Mouse (Mus musculus) heart, postnatal 36 days (tissue): ENCODE measurements at regions not wholly inside any gene's neighbourhood (a gene's known extent, or its start where the extent isn't known, plus 50 kb on each side); places are given as distances from the start of the nearest gene placed in this dataset.

ENCODE experiments used
- DNase-seq, 2 experiments: peaks; one replicate each; pipeline ENCODE4 v3.0.0; 2021 to 2022
- intact Hi-C: fragments of 180-260 bp; cut with DNase I; formaldehyde crosslinking; loops from one replicate; pipeline ENCODE4 v1.15.1; 2025

DNA sequence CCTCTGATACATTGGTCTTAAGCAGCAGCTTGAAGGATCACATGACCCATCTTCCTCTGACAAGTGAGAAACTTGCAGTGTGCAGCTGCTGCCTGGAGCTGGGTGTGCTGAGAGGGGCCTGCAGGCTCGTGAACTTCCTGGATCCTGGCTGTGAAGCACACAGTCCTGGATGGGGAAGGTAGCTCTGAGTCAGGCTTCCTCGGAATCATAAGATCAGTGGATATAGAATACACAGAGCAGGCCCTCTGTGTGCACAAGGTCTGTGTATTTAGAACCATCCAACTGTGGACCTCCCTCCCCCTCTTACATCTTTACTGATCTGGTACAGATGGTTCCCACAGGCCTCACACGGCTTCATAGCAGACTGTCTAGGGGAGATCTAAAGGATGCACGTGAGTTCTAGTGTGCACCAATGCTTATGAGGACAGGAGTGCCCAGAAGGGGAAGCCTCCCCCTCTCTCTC, 143.1 kb upstream of the Gm26897 start:
- DNase-seq: no peak
- intact Hi-C loops: no loop called here

DNA sequence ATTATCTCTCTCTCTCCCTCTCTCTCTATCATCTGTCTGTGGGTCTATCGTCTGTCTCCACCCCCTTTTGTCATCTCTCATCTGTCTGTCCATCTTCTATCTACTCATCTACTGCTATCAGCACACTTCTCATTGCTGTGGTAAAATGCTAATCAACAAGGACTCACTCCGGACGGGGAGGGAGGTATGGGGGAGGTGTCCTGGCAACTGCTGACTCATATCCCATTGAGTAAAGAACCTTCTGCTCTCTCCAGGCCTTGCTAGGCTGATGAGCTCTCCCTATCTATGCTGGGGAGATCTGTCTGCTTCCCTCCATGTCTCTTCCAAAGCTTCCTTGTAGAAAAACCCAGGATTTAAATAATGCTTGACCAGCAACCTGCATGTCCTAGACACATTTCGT, 140.9 kb upstream of the Gm26897 start:
- intact Hi-C loops: no loop called here
- no peak for DNase-seq

DNA sequence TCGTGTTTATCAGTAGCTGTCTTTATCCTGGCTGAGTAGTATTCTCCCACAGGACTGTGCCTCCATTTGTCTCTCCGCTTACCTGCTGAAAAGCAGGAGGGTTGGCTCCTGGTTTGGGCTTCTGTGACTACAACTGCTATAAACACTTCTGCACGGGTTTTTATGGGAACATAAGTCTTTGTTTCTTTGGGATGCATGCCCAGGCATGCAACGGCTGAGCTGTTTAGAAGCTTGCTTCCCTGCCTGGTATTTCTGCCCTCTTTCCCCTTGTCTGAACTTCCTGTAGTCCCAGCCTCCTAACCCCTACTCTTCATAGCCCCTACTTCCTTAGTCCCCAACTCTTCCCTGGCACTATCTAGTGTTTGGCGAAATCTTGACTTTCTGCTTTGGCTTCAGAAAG, 139.6 kb upstream of the Gm26897 start:
- DNase-seq: no peak
- intact Hi-C loops: no loop called here

DNA sequence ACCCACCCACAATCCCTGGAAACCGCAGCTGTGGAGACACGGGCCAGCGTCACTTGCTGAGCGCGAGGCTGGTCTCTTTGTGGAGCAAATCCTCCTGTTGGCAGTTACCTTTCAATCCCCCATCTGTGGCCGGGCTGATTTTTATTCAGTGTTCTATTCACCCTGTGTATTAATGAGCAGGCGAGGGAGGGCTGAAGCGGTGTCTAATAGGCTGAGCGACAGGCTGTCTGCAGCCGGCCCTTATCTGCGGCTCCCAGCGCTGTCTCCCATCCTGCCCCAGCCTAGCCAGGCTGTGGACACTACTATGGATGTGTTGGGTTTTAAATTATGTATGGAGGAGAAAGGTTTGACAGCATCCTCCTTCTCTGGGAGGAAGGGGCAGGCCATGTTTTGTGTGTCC, 138.3 kb upstream of the Gm26897 start:
- no peak for DNase-seq
- intact Hi-C loops: no loop called here

DNA sequence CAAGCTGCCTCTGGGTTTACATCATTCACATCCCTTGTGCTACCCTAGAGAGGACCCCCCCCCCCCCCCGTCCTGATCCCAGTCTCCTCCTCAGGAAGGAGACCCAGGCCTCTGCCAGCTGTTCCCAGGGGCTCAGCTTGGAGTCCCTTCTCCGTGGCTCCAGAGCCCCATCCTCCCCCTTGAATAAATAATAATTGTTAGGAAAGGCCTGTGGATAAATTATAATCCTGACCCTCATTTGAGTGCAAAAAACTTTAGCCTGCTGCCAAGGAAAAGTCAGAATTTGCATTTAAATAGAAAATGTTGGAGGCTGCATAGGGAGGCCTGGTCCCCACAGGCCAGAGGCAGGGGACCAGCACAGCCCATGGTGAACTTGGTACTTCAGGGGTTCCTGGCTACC, 136.0 kb upstream of the Gm26897 start:
- intact Hi-C loops: no loop called here

DNA sequence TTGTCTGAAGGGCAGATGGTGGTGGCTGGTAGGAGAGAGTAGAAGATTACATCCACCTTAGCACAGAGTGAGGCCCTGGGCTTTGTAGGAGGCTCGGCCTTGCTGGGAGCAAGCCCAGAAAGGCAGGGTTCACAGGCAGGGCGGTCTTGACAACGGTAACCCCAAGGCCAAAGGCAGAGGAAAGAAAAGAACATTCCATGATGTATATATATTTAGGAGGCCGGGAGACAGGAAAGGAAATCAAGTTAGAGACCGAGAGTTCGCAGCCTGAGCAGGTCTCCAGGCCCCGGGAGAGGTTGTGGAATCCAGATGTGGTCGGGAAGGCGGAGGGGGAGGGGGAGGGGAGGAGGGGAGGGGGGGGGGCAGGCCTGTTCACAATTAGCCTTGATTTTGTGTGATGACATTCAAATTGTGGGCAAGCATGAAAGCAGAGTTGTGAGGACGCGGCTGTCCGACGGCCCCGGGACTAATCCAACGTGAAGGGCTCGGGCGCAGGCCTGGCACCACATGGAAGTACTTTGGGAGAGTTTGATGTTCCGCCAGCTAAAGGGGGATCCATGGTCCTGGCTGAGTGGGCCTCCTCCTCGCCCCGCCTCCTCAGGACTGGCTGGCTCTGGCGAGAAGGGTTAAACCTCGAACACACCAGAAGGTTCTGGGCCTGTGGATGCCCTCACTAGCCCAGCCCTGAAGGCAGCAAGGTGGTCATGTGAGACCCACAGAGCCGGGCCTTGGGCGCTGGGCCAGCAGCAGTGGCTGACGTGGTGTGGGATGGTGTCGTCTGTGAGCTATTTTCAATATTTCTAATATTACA, 131.8 kb upstream of the Gm26897 start:
- no peak for DNase-seq
- intact Hi-C loops: no loop called here

More for the DNA sequence above, 136.0 kb upstream of the Gm26897 start:
- DNase-seq: no peak

DNA sequence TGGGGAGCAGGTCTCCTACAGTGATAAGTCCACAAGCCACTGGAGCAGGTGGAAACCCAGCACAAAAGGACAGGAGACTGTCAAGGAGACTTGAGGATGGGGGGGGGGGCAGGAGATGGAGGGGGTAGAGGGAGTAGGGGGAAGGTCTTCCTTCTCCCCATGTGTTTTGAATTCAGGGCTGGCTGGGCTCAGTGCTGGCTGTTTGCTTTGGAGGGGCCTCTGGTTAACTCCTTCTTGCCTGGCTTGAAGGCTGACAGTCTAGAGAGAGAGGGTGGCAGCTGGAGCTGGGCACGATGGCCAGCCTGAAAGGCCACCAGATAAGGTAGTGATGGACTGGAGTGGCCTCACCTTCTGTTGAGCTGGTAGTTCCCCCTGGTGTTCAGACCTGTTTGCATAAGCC, 120.0 kb upstream of the Gm26897 start:
- intact Hi-C loops: no loop called here
- DNase-seq: no peak

DNA sequence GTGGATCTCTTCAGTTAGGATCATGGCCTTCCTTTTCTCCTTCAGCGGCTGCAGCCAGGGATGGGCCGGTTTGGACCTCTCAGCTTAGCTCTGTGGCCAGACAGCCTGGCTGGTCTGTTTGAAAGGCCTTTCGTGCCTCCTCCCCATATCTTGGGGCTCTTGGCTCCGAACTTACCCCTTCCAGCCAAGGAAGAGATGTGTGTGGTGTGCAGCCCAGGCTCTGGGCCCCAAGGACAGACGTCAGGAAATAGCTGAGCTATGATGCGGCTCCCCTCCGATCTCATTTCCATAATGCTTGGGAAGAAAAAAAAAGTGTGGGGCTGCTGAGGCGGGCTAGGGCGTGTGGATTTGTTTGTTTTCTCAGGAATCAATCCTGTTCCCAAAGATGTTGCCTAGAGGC, 113.8 kb upstream of the Gm26897 start:
- DNase-seq: peak; percentile 69
- intact Hi-C loops: loop anchor here (2.0 to 10.0 kb wide), 4 partner anchors 57 to 395 kb away; no protein-coding TSS in a partner anchor

DNA sequence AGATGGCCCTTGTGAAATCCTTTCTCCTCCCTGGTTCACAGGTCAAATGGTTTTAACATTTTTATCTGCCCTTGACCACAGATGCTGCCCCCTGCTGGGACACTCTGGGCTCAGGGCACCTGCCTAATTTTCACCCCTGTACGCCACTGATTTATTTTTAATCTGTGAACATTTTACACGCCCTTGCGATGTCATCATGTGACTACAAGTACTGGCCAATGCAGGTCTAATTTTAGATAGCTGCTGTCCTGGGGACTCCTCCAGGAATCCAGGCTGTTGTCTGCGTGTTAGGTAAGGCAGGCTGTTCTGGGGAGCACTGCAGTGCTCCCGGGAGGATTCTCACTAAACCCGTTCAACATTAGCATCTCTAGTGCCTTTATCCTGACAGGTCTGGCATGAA, 113.1 kb upstream of the Gm26897 start:
- DNase-seq: peak; percentile 59 to 60
- intact Hi-C loops: loop anchor here (5.0 to 10.0 kb wide), 2 partner anchors 57 to 394 kb away; no protein-coding TSS in a partner anchor

DNA sequence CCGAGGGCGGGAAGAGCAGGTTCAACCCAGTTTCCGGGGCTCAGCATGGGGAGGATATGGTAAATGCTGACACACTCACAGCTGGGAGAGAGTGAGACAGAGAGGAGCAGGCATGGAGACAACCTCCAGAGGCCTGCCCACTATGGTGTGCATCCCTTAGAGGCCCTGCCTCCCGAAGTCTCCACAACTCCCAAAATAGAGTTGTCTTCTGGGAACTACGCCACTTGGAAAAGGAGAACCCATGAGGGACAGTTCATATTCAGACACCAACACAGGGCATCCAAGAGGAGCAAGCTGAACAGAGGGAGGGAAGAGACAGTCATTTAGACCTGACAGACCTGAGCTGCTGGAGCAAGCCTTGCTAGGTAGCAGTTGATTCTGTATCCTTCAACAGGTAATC, 111.2 kb upstream of the Gm26897 start:
- intact Hi-C loops: loop anchor here (5.0 to 10.0 kb wide), 2 partner anchors 55 to 392 kb away; no protein-coding TSS in a partner anchor
- DNase-seq: peak in 1 of 2 experiments; percentile 32

DNA sequence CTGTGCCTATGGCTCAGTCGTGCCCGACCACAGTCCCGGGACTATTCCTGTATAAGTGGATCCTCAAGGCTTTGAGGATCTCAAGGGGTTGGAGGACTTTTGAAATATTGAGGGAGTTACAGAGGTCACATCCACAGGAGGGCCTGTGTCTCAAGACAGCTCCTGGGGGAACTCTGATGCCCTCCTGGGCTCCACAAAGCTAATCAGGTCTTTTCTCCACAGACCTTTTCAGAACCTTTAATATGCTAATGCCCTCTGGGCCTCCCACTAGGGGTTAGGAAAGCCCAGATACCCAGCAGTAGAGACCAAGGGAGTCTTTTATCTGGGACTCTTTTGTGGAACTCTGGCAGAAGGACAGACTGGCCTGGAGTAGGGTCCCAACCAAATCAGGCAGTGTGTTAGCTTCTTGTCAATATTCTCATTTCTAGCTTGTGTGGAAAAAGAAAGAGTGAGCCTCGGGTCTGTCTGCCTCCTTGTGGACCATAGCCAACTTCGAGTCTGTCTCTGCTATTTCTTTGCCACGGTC, 107.4 kb upstream of the Gm26897 start:
- intact Hi-C loops: loop anchor here (10.0 kb wide), 1 partner anchor 388 kb away; no protein-coding TSS in a partner anchor

DNA sequence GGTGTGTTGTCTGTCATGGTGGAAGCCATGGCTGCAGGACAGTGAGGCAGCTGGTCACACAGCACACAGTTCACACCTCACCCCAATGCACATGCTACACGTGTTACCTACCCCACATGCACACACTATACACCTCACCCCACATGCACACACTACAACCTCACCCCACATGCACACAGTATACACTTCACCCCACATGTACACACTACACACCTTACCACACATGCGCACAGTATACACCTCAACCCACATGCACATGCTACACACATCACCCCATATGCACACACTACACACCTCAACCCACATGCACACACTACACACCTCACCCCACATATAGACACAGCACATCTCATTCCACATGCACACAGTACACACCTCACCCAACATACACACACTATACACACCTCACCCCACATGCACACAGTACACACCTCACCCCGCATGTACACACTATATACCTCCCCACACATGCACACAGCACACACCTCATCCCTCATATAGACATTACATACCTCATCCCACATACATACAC, 103.3 kb upstream of the Gm26897 start:
- intact Hi-C loops: no loop called here
- no peak for DNase-seq

More for the DNA sequence above, 107.4 kb upstream of the Gm26897 start:
- no peak for DNase-seq

DNA sequence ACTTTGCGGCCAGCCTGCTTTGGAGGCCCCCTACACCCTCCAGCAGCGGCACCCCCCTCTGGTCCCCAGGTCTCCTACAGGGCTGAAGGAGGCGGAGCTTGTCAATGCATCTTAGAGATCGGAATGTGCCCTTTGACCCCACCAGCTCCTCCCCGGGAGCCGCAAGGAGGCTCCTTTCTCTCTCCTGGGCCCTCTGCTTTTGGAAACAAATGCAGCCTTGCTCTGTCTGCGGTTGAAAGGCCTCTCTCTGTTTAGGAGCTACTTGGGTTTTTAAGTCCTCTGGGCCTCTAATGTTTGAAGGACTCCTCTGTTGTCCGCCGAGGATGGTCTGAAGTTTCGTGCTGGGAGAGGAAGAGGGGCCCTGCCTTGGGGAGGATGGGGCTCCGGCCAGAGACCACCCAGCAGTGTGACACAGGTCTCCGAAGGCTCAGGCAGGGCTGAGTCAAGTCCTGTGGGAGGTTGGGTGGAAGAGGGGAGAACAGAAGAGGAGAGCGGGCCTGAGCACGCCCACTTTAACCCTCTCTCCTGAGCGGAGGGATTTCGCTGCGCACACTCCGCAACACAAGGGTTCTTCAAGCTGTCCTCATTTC, 102.1 kb upstream of the Gm26897 start:
- no peak for DNase-seq
- intact Hi-C loops: no loop called here

DNA sequence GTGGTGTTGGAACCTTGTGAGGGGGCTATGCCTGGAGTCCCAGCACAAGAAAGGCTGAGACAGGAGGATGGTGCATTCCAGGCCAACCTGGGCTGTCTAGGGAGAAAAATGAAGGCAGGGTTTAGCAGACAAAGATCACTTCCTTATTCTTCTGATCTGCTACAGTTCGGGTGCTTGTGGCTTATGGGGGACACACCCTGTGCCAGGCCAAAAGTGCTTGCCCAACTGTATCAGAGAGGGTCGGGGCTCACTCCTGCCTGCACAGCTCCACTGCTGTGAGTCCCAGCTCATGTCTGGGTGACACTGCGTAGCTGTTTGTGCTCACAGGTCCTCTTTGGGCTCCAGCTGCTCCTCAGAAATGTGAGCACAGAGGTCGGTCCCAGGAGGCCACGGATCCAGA, 98.6 kb upstream of the Gm26897 start:
- DNase-seq: no peak
- intact Hi-C loops: no loop called here

DNA sequence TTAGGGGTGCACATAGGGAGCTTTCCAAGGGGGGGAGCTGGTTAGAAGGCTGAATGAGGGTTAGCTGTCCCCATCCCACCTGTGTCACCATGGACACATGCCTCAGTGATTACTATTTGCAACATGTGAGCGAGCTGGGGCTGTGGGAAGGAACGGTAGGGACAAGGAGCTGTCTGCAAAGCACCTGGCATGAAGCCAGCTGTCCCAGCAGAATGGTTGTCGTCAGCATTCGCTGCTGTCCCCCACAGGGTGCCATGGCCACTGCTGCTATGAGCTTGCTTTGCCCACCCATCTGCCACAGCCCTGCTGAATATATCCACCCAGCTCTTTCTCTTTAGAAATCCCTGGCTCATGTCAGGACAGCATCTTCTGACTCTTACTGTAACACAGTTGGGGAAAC, 96.8 kb upstream of the Gm26897 start:
- intact Hi-C loops: no loop called here
- DNase-seq: no peak

DNA sequence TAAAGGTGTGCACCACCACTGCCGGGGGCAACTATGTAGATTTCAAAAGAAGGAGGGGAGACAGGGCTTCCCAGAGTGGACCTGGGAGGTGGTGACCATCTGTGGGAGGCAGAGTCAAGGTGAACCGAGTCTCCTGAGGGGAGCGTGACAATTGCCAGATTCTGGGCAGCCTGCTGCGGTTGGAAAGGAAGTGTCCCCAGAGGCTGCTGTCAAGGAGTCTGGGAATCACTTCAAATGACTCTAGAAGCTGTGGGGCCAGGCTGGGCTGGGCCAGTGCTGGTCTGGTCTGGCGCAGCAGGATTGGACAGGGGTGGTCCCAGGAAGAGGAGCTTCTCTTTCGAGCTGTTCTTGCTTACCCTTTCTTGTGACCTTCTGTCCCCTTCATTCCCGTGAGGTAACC, 95.4 kb upstream of the Gm26897 start:
- intact Hi-C loops: no loop called here
- DNase-seq: no peak

DNA sequence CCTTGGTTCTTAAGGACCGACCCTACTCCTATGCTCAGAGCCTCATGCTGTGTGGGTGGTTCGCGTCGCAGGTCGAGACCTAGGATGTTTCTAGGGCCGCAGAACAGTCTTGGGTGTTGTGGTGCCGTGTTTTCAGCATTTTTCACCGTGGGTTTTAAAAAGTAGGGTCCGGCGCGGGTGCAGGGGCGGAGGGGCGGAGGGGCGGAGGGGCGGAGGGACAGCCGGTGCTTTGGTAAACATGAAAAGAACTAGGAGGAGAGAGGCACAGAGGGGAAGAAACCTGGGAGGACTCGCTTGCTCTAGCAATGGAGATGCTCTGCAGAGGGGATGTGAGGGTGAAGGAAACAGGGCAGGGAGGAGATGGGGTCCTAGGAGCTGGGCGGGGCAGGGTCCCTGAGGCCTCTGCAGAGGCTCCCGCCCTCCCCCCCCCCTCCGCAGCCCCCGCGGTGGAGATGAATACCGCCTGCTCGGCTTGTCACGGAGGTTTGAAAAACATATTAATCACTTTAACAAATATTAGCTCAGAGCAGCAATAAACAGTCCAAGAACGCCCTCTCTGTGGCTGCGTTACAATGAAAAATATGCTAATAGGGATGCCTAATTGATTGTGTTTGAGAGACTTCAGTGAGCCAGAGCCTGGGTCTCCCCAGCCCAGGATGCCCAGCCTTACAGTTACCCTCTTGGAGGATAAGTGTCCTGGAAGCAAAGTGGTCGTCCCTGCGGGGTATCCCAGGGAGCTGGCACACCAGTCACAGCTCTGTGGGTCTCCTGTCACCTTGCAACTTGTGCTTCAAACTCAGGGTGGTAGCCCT, 94.0 kb upstream of the Gm26897 start:
- intact Hi-C loops: no loop called here
- no peak for DNase-seq

DNA sequence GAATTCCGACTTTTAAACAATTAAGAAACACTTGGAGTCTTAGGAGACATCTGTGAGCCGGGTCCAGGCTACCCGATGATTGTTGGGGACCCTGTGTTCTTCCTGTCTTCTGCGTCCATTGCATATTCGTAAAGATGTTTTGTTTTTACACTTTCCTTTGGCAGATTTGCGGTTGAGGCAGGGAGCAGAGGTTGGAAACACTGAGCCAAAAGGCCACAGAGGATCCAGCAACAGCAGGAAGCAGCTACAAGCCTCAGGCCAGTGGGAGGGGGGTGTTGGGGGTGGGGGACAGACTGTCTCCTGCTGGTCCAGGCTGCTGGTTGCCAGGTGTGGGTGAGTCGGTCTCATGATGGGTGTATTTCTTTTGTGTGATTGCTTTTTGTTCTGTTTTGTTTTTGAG, 92.7 kb upstream of the Gm26897 start:
- intact Hi-C loops: no loop called here
- no peak for DNase-seq

DNA sequence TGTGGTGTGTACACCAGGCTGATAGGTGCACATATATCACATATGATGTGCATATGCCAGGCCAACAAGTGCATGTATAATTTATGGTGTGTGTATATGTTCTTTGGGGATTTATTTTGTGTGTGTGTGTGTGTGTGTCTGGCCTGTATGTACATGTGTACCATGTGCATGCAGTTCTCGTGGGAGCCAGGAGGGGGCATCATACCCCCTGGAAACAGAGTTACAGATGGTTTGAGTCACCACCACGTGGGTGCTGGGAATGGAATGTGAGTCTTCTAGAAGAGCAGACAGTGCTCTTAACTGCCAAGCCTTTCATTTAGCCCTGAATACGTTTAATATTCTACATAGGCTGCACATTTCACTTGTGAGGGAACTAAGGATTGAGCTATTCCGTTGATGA, 92.0 kb upstream of the Gm26897 start:
- no peak for DNase-seq

DNA sequence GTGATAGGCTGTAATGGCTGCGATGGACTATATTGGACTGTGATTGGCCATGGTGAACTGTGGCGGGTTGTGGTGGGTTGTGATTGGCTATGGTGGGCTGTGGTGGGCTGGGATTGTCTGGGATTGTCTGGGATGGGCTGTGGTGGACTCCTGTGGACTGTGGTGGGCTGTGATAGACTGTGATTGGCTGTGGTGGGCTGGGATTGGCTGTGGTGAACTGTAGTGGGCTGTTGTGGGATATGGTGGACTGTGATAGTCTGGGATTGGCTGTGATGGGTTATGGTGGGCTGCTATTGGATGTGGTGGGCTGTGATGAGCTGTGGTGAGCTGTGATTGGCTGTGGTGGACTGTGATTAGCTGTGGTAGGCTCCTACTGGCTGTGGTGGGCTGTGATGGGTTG, 89.6 kb upstream of the Gm26897 start:
- DNase-seq: no peak

More for the DNA sequence above, 92.0 kb upstream of the Gm26897 start:
- intact Hi-C loops: no loop called here

DNA sequence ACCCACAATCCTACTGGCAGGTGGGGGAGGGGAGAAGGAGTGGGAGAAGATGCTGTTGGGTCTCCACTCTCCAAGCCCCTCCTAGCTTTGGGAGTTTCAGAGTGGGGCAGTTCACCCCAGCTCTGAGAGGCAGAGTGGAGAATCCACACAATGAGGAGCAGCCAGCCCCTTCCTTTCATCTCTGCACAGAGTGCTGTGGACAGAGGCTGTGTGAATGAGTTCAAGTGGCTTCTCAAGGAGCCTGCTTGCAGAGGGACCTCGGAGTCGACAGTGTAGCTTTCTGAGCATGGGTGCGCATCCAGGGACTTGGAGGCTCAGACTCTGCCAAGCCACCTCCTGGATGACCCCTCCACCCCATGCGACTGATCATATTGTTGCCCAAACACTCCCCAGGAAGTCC, 88.9 kb upstream of the Gm26897 start:
- DNase-seq: no peak
- intact Hi-C loops: no loop called here

More for the DNA sequence above, 89.6 kb upstream of the Gm26897 start:
- intact Hi-C loops: no loop called here
